Mouse (Mus musculus): Measurements from ENCODE around the gene Fgfr2.

Gene Fgfr2

GRCm38 (mm10) chr7:132599071-132599975 is 523.8 kb downstream of the Fgfr2 start, which contains the start of gene Nkx1-2:
TSS of gene Nkx1-2 (minus strand) at chr7:132599637.
- no peak for DNase-seq

GRCm38 (mm10) chr7:132597251-132598041 is 525.7 kb downstream of the Fgfr2 start:
- no peak for DNase-seq

GRCm38 (mm10) chr7:132596557-132597250 is 526.4 kb downstream of the Fgfr2 start:
- no peak for DNase-seq

GRCm38 (mm10) chr7:132595787-132596186 is 527.4 kb downstream of the Fgfr2 start:
- DNase-seq, result no peak

- DNase-seq, result no peak
Measured at GRCm38 (mm10) chr7:132594325-132594724, 528.8 kb downstream of the Fgfr2 start.

- no peak for DNase-seq
Measured at GRCm38 (mm10) chr7:132593762-132594161, 529.4 kb downstream of the Fgfr2 start.

GRCm38 (mm10) chr7:132589610-132590009 is 533.5 kb downstream of the Fgfr2 start:
- no peak for DNase-seq

- DNase-seq, result no peak
Measured at GRCm38 (mm10) chr7:132587167-132587566, 536.0 kb downstream of the Fgfr2 start.

GRCm38 (mm10) chr7:132585695-132586491 is 537.3 kb downstream of the Fgfr2 start:
- no peak for DNase-seq

GRCm38 (mm10) chr7:132581441-132581840 is 541.7 kb downstream of the Fgfr2 start:
- DNase-seq, result no peak

- no peak for DNase-seq
Measured at GRCm38 (mm10) chr7:132580511-132580910, 542.6 kb downstream of the Fgfr2 start.

- DNase-seq, result no peak
Measured at GRCm38 (mm10) chr7:132576891-132577290, 546.3 kb downstream of the Fgfr2 start.

GRCm38 (mm10) chr7:132576116-132576650 is 547.0 kb downstream of the Fgfr2 start, which contains the start of gene Oat:
TSS of gene Oat (minus strand) at chr7:132576398.
- peak; percentile 92 for DNase-seq

- peak; percentile 92 for DNase-seq
Measured at GRCm38 (mm10) chr7:132575623-132576022, 547.5 kb downstream of the Fgfr2 start.

- no peak for DNase-seq
Measured at GRCm38 (mm10) chr7:132574646-132575045, 548.5 kb downstream of the Fgfr2 start.

- no peak for DNase-seq
Measured at GRCm38 (mm10) chr7:132573205-132573604, 549.9 kb downstream of the Fgfr2 start.

- DNase-seq, result no peak
Measured at GRCm38 (mm10) chr7:132572738-132573137, 550.4 kb downstream of the Fgfr2 start.

GRCm38 (mm10) chr7:132571481-132571880 is 551.7 kb downstream of the Fgfr2 start:
- no peak for DNase-seq

- DNase-seq, result no peak
Measured at GRCm38 (mm10) chr7:132570071-132570470, 553.1 kb downstream of the Fgfr2 start.

GRCm38 (mm10) chr7:132568817-132569216 is 554.3 kb downstream of the Fgfr2 start:
- no peak for DNase-seq

GRCm38 (mm10) chr7:132565831-132566230 is 557.3 kb downstream of the Fgfr2 start:
- DNase-seq, result no peak

Data from right cerebral cortex, postnatal 4 days (tissue).